Mouse (Mus musculus) ovary, adult 18-20 months (tissue): ENCODE measurements around the gene Clybl.

Source experiments
- DNase-seq: peaks from one replicate; pipeline ENCODE4 v3.0.0; 2022; ENCODE audit warnings: low spot score, mixed read lengths

The Clybl gene

GRCm38 (mm10) chr14:122359136-122359905 lies 177.8 kb downstream of the Clybl start:
- DNase-seq, result no peak

GRCm38 (mm10) chr14:122361807-122362206 lies 180.3 kb downstream of the Clybl start:
- no peak for DNase-seq

- no peak for DNase-seq
These were observed 181.7 kb downstream of the Clybl start for GRCm38 (mm10) chr14:122363156-122363555.

- no peak for DNase-seq
These were observed 182.5 kb downstream of the Clybl start for GRCm38 (mm10) chr14:122364026-122364425.

- DNase-seq, result no peak
These were observed 185.9 kb downstream of the Clybl start for GRCm38 (mm10) chr14:122367252-122367868.

GRCm38 (mm10) chr14:122367882-122368418 lies 186.4 kb downstream of the Clybl start:
- DNase-seq, result no peak

- DNase-seq, result no peak
These were observed 187.0 kb downstream of the Clybl start for GRCm38 (mm10) chr14:122368501-122368900.

- no peak for DNase-seq
These were observed 190.5 kb downstream of the Clybl start for GRCm38 (mm10) chr14:122371979-122372378.

GRCm38 (mm10) chr14:122373458-122373857 lies 192.0 kb downstream of the Clybl start:
- no peak for DNase-seq

GRCm38 (mm10) chr14:122374285-122374997 lies 192.9 kb downstream of the Clybl start:
- DNase-seq, result no peak

GRCm38 (mm10) chr14:122375070-122375811 lies 193.7 kb downstream of the Clybl start:
- DNase-seq, result no peak

- DNase-seq, result no peak
These were observed 195.1 kb downstream of the Clybl start for GRCm38 (mm10) chr14:122376482-122377143.

- DNase-seq, result no peak
These were observed 196.2 kb downstream of the Clybl start for GRCm38 (mm10) chr14:122377681-122378080.

- no peak for DNase-seq
These were observed 197.6 kb downstream of the Clybl start for GRCm38 (mm10) chr14:122379076-122379475.

GRCm38 (mm10) chr14:122379996-122380395 lies 198.5 kb downstream of the Clybl start:
- DNase-seq, result no peak

GRCm38 (mm10) chr14:122380896-122381845 lies 199.7 kb downstream of the Clybl start:
- no peak for DNase-seq

GRCm38 (mm10) chr14:122382281-122382680 lies 200.8 kb downstream of the Clybl start:
- no peak for DNase-seq

GRCm38 (mm10) chr14:122383931-122384330 lies 202.4 kb downstream of the Clybl start:
- no peak for DNase-seq

GRCm38 (mm10) chr14:122384447-122385237 lies 203.1 kb downstream of the Clybl start:
- no peak for DNase-seq

- DNase-seq, result no peak
These were observed 203.7 kb downstream of the Clybl start for GRCm38 (mm10) chr14:122385238-122385534.
